Mouse (Mus musculus): Measurements from ENCODE around the gene Clec2i.

GRCm38 (mm10) chr6:128842356-128842944, 44.9 kb upstream of the Clec2i start:
- no peak for TF ChIP-seq POLR2A (IDR thresholded peaks at IDR 0.05; ENCODE audit: insufficient read length, low read depth)
- no peak for TF ChIP-seq MYOG (IDR thresholded peaks at IDR 0.05; ENCODE audit: control insufficient read depth in 1 of 3, insufficient read depth in 1 of 3, insufficient read length in 2 of 3, low read depth in 2 of 3)
- no peak for TF ChIP-seq USF1 (IDR thresholded peaks at IDR 0.05; ENCODE audit: low read depth)
- no peak for TF ChIP-seq MAX (IDR thresholded peaks at IDR 0.05; ENCODE audit: low read depth)
